Mouse (Mus musculus) c-Kit-positive CD71-positive TER-119-positive erythroid progenitor cells, embryonic 14.5 days (primary cell): ENCODE results near the gene Lgals8.
"Not testable (repeated sequence)": the region's sequence is repeated elsewhere in the genome, so short reads cannot be mapped to it uniquely, and the experiment has no call there.

Experiments used
- DNase-seq: peaks from one replicate; pipeline ENCODE4 v3.0.0-alpha.2; 2013; ENCODE audit warnings: low spot score

Lgals8 gene

GRCm38 (mm10) chr13:12464844-12465243 is at the start of gene Lgals8:
Gene Lgals8, minus strand, starts transcription at chr13:12464944.
- no peak for DNase-seq

- DNase-seq: no peak
These were observed 46.6 kb upstream of the Lgals8 start for GRCm38 (mm10) chr13:12511189-12511965.

- DNase-seq: no peak
These were observed 45.3 kb upstream of the Lgals8 start for GRCm38 (mm10) chr13:12510032-12510431.

GRCm38 (mm10) chr13:12507426-12507825 is 42.7 kb upstream of the Lgals8 start:
- no peak for DNase-seq

- no peak for DNase-seq
These were observed 40.6 kb upstream of the Lgals8 start for GRCm38 (mm10) chr13:12505359-12505758.

GRCm38 (mm10) chr13:12503238-12503751 is 38.6 kb upstream of the Lgals8 start:
- DNase-seq: no peak

- peak; percentile 26 for DNase-seq
These were observed 38.0 kb upstream of the Lgals8 start for GRCm38 (mm10) chr13:12502665-12503237.

- DNase-seq: no peak
These were observed 34.4 kb upstream of the Lgals8 start for GRCm38 (mm10) chr13:12499107-12499506.

GRCm38 (mm10) chr13:12497809-12498208 is 33.1 kb upstream of the Lgals8 start:
- DNase-seq: no peak

- no peak for DNase-seq
These were observed 30.0 kb upstream of the Lgals8 start for GRCm38 (mm10) chr13:12494750-12495149.

GRCm38 (mm10) chr13:12492515-12492914 is 27.8 kb upstream of the Lgals8 start:
- no peak for DNase-seq

GRCm38 (mm10) chr13:12485640-12486039 is 20.9 kb upstream of the Lgals8 start:
- no peak for DNase-seq

GRCm38 (mm10) chr13:12485197-12485596 is 20.5 kb upstream of the Lgals8 start:
- no peak for DNase-seq

GRCm38 (mm10) chr13:12479802-12480201 is 15.1 kb upstream of the Lgals8 start:
- DNase-seq: no peak

- no peak for DNase-seq
These were observed 13.6 kb upstream of the Lgals8 start for GRCm38 (mm10) chr13:12478301-12478700.

GRCm38 (mm10) chr13:12476886-12477285 is 12.1 kb upstream of the Lgals8 start:
- no peak for DNase-seq

GRCm38 (mm10) chr13:12475239-12475638 is 10.5 kb upstream of the Lgals8 start:
- DNase-seq: no peak

- peak; percentile 49 for DNase-seq
These were observed 9.1 kb upstream of the Lgals8 start for GRCm38 (mm10) chr13:12473724-12474378.

- no peak for DNase-seq
These were observed 3.7 kb upstream of the Lgals8 start for GRCm38 (mm10) chr13:12468488-12468887.

GRCm38 (mm10) chr13:12464159-12464558 is 585 bp downstream of the Lgals8 start:
- DNase-seq: not testable (repeated sequence)

GRCm38 (mm10) chr13:12462623-12463022 is 2.1 kb downstream of the Lgals8 start:
- DNase-seq: no peak

GRCm38 (mm10) chr13:12461730-12462119 is 3.0 kb downstream of the Lgals8 start:
- DNase-seq: no peak
